Mouse (Mus musculus): ENCODE data around the gene Clic5.

Clic5 gene

GRCm38 (mm10) chr17:44288320-44288719, 99.9 kb downstream of the Clic5 start:
- DNase-seq: no peak

DNA sequence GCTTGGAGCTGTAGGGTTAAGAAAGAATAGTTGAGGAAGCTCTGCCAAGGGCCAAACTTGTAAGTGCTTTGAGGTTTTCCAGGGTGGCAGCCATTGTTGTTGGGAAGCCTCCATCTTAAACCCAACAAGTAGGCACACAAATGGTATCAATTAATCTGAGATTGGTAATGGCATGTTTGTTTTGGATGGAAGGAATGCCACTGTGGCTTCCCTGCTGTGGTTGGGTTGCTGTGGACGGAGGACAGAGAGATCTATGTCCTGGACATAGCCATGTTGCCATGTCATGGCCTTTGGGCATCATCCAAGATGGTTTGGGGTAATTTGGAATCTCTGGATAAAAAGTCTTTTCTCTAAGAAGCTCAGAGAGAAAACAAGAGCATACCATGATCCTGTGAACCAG, 108.8 kb downstream of the Clic5 start:
- no peak for DNase-seq

DNA sequence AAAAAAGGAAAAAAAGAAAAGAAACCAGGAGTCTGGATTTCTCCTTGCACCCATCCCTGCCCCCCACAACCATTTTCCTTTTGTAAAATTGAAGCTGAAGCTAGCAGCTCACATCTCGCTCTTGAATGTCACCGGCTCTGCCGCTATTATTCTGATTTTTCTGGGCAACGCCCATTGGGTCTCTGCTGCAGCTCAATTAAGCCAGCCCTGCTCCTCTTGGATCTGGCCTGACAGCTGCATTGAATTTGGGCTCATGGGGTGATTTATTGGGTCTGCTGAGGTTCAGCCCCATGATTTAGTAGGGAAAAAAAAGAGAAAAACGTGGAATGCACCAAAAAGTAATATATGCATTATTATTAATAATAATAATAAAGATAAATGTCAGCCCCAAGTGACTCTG, 111.9 kb downstream of the Clic5 start:
- no peak for DNase-seq

- DNase-seq: no peak
Measured at GRCm38 (mm10) chr17:44300723-44301122, 112.3 kb downstream of the Clic5 start.

DNA sequence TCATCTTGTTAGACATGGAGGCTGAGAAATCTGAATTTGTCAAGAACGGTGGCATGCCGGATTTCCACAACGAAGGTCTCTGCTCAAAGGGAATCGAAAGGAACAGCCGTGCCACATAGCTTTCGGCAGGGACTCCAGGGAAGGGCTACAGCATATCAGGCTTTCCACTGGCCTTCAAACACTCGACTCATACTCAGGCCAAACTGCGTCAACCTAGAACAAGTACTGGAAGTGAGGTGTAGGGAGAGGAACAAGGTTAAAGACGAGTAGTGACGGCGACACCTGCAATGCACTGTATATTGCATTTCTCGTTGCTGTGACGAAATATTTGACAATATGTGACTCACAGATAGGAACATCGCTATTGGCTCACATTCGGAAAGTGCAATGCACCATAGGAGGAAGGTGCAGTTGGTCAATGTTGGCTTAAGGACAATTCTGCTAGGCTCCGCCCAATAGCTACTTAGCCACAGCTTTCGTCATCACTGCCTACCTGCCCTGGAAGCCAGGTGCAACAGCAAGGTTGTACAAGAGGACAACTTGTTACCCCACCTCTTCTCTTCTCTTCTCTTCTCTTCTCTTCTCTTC, 112.9 kb downstream of the Clic5 start:
- DNase-seq: no peak

- no peak for DNase-seq
Measured at GRCm38 (mm10) chr17:44304076-44304475, 115.7 kb downstream of the Clic5 start.

DNA sequence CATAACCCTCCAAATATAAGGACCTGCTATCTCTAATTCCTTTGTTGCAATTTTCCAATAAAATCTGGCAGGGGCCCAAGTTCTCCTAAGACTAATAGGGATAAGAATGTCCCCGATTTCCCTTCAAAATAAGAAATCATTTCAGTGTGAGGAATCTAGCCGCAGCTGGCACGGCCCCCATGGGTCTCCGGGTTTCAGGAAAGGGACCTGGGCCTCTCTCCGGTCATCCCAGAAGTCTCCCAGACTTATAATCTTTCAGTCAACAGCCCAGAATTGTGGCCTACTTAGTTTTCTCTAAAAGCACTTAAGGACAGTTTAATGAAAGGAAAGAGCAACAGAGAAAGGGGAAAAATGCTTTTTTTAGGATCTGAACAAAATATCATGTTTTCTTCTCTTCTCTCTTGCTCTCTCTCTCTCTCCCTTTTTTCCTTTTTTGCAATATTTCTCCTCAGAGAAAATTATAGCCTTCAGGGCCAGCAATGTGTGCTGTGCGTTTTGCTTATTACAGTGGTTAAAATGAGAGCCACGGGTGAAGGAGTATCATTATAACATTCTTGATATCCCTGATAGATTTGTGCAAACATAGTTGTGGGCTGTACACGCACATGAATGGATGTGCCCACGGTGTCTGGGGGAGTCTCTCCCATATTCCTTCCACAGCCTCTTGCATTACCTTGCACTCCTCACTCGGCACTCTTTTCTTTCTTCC, 121.7 kb downstream of the Clic5 start:
- no peak for DNase-seq

DNA sequence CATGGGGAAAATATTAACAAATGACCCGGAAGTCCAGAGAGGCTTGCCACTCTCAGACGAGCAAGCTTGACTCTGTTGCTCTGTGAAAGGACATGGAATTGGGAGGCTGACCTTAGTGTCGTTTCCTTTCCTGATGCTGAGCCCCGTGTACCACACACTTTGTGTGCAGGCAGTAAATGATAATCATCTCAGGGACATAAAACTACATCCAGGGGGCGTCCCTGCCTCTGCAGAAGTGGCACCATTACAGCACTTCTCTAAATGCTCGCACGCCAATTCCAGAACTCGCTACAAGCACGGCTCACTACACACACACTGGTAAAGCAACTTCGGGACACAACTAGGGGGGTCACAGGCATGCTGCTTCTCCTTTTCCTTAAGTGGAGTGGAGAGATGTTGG, 136.9 kb downstream of the Clic5 start:
- DNase-seq: no peak

GRCm38 (mm10) chr17:44327279-44328146, 139.1 kb downstream of the Clic5 start:
- no peak for DNase-seq

DNA sequence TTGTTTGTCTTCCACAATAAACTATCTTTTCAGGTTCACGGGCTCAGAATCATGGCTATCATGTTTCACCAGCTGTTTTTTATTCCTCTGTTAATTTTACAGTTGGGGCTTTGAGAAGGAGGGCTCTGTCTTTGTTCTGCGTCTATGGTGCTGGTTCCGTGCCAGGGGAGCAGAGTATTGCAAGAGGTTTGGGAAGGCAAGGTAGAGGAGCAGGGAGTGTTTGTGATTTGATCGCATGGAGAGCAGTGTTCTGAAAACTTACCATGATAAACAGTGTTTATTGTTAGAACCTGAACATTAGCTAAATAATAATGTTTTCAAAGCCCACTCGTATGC, 139.7 kb downstream of the Clic5 start:
- no peak for DNase-seq

All from cerebellum, adult 8-10 months (tissue).